Mouse (Mus musculus) forebrain, embryonic 13.5 days (tissue): ENCODE data around the gene Foxf1. TPM values are rescaled to one million over a fixed set of nuclear protein-coding genes. Genes with fewer than 3 reads are reported as not detected.

ENCODE experiments used
- ATAC-seq: fragments of 200-750 bp; cut with Nextera tagmentation; 2 replicates; pipeline ENCODE4 v1.8.0; 2017
- H3K27ac ChIP-seq: fragments of 300-500 bp; sonication (generic); 2 replicates; pipeline ENCODE4 v1.5.1; 2015; ENCODE audit warnings: inconsistent platforms, mild to moderate bottlenecking, moderate library complexity
- H3K27me3 ChIP-seq: fragments of 300-500 bp; sonication (generic); 2 replicates; pipeline ENCODE4 v1.6.1; 2015; ENCODE audit warnings: mild to moderate bottlenecking, inconsistent platforms
- H3K36me3 ChIP-seq: fragments of 300-500 bp; sonication (generic); 2 replicates; pipeline ENCODE4 v1.6.1; 2015; ENCODE audit warnings: mild to moderate bottlenecking, inconsistent platforms; ENCODE audit not compliant: poor library complexity, severe bottlenecking
- H3K4me1 ChIP-seq: fragments of 300-500 bp; sonication (generic); 2 replicates; pipeline ENCODE4 v1.6.1; 2015; ENCODE audit warnings: inconsistent platforms
- H3K4me2 ChIP-seq: fragments of 300-500 bp; sonication (generic); 2 replicates; pipeline ENCODE4 v1.6.1; 2015; ENCODE audit warnings: inconsistent platforms, mild to moderate bottlenecking, moderate library complexity
- H3K4me3 ChIP-seq: fragments of 300-500 bp; sonication (generic); 2 replicates; pipeline ENCODE4 v1.5.1; 2015; ENCODE audit warnings: mild to moderate bottlenecking, inconsistent platforms
- H3K9ac ChIP-seq: fragments of 300-500 bp; sonication (generic); 2 replicates; pipeline ENCODE4 v1.6.1; 2015; ENCODE audit warnings: mild to moderate bottlenecking, inconsistent platforms
- H3K9me3 ChIP-seq: fragments of 300-500 bp; sonication (generic); replicated peaks from 2 replicates; pipeline ENCODE4 v1.6.1; 2016; ENCODE audit warnings: inconsistent platforms
- WGBS: fragments of 180-500 bp; shearing (Covaris S2); methylation state at CpG from one replicate; pipeline ENCODE4 v1.1.7; 2015; 5-methylcytosine and 5-hydroxymethylcytosine counted together
- microRNA-seq: library from miRNA; unstranded; fragments of <30 nt; microRNA quantifications from one replicate; pipeline ENCODE4, GENCODE M21; 2016
- polyA plus RNA-seq: library from polyadenylated mRNA; unstranded; fragments of >200 nt; fragmentation: Nextera tagmentation; extraction: Ambion mirVana; gene quantifications from 2 replicates; pipeline ENCODE4 v1.2.1, GENCODE M21; 2015

Gene Foxf1
- polyA plus RNA-seq, 1 experiment from 2014 or later = 0.50 TPM

GRCm38 (mm10) chr8:121127756-121128375 lies 43.7 kb downstream of the Foxf1 start, which contains the start of gene Foxl1:
Gene Foxl1, plus strand, starts transcription at chr8:121127940.
- peaks cover 24% of the 10 kb centered on the region for H3K4me1 ChIP-seq
- peak within 1 kb of the TSS; percentile 20 for H3K4me2 ChIP-seq
- no peaks in the 10 kb centered on the region for H3K36me3 ChIP-seq
- H3K9me3 ChIP-seq = peaks cover 3% of the 10 kb centered on the region; the same call in 1 of the 2 replicates
- no peak for ATAC-seq
- H3K9ac ChIP-seq = no peak within 1 kb of the TSS
- no peak within 1 kb of the TSS for H3K27ac ChIP-seq
- WGBS = under 1% methylated on average over 43 of the region's 43 CpGs
- H3K27me3 ChIP-seq = peaks cover 98% of the 10 kb centered on the region
- H3K4me3 ChIP-seq = 0 out of 2 replicates have a peak within 1 kb of the TSS, but pooled peaks have one; percentile 9

DNA sequence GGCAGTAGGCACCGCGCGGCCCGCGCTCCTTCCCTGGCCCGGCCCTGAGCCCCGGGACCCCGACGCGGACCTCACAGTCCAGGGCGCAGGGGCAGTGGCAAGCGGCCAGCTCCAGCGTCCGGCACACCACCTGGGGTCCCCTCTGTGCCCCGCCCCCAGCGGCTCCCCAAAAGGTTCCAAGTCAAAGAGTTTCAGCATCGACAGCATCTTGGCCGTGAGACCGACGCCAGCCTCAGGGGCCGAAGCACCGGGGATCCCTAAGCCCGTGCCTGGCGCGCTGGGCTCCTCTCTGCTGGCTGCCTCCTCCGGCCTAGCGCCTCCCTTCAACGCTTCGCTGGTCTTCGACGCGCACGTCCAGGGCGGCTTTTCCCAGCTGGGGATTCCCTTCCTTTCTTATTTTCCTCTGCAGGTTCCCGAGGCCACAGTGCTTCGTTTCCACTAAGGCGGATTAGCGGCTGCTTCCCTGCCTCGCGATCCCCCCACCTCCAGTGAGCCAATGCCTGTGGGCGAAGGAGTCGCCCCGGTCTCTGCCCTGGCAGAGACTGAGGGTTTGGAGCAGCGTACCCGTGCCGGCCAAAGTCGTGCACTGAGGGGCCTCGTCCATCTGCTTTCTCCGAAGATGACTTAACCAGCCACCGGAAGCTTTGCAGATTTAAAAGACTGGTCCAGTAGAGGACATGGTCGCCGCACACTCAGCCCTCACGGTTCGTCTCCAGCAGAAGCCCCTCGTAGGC lies 44.5 kb downstream of the Foxf1 start:
- Histone ChIP-seq H3K27me3 (peaks cover 96% of the 10 kb centered on the region), H3K9ac (no peak overlapping the region), H3K4me2 (peak overlapping the region; percentile 20), H3K27ac (no peak overlapping the region), H3K9me3 (peaks cover 3% of the 10 kb centered on the region; the same call in 1 of the 2 replicates), H3K36me3 (no peaks in the 10 kb centered on the region), H3K4me1 (peaks cover 24% of the 10 kb centered on the region), H3K4me3 (0 out of 2 replicates have a peak overlapping the region, but pooled peaks have one; percentile 9)
- no peak for ATAC-seq
- WGBS = under 1% methylated on average over 55 of the region's 55 CpGs

DNA sequence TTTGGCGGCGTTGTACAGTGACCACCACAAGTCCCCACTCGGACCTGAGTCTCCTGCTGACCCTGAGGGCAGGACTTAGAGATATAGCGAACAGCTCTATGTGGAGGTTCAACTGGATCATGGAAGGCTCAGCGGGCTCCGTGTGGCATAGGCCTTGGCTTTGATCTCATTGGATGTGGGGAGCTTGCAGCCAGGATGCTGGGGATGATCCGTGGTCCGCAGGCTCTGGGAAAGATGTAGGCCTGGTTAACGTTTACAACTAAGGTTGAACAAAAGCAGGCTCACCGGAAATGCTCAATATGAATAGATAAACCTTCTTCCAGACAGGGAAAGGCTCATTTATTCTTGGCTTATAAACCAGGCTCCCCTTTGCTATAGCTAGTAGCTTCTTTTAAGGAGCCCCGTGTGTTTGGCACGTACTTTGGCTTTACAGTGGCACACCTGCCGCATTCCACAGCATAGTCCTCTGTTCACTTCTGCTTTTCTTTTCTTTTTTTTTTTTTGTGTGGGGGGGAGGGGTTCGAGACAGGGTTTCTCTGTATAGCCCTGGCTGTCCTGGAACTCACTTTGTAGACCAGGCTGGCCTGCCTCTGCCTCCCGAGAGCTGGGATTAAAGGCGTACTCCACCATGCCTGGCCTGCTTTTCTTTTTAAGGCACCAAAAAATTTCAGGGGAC lies 45.2 kb downstream of the Foxf1 start:
- Histone ChIP-seq H3K4me3 (no peak overlapping the region), H3K9me3 (no peaks in the 10 kb centered on the region), H3K9ac (no peak overlapping the region), H3K27ac (no peak overlapping the region), H3K4me1 (peaks cover 24% of the 10 kb centered on the region), H3K36me3 (no peaks in the 10 kb centered on the region), H3K4me2 (no peak overlapping the region), H3K27me3 (peaks cover 89% of the 10 kb centered on the region)
- 12% methylated on average over 16 of the region's 16 CpGs for WGBS
- no peak for ATAC-seq

GRCm38 (mm10) chr8:121130522-121130921 lies 46.3 kb downstream of the Foxf1 start:
- WGBS = 37% methylated on average over 5 of the region's 5 CpGs

GRCm38 (mm10) chr8:121132961-121133513 lies 48.9 kb downstream of the Foxf1 start:
- no peak overlapping the region for H3K4me3 ChIP-seq
- no peak overlapping the region for H3K9ac ChIP-seq
- peaks cover 11% of the 10 kb centered on the region for H3K4me1 ChIP-seq
- H3K9me3 ChIP-seq = peaks cover 12% of the 10 kb centered on the region
- peaks cover 53% of the 10 kb centered on the region for H3K27me3 ChIP-seq
- WGBS = 74% methylated on average over 5 of the region's 5 CpGs
- no peak overlapping the region for H3K27ac ChIP-seq
- no peaks in the 10 kb centered on the region for H3K36me3 ChIP-seq
- no peak overlapping the region for H3K4me2 ChIP-seq
- ATAC-seq = no peak

More at GRCm38 (mm10) chr8:121130522-121130921, 46.3 kb downstream of the Foxf1 start:
- H3K4me1 ChIP-seq = peaks cover 17% of the 10 kb centered on the region
- no peak overlapping the region for H3K4me2 ChIP-seq
- no peak overlapping the region for H3K27ac ChIP-seq
- no peaks in the 10 kb centered on the region for H3K9me3 ChIP-seq
- no peak overlapping the region for H3K4me3 ChIP-seq
- no peaks in the 10 kb centered on the region for H3K36me3 ChIP-seq
- H3K27me3 ChIP-seq = peaks cover 78% of the 10 kb centered on the region
- H3K9ac ChIP-seq = no peak overlapping the region
- ATAC-seq = no peak

- Histone ChIP-seq H3K27ac (no peak overlapping the region), H3K36me3 (no peaks in the 10 kb centered on the region), H3K9ac (no peak overlapping the region), H3K4me1 (peaks cover under 1% of the 10 kb centered on the region; the same call in 1 of the 2 replicates), H3K9me3 (peaks cover 17% of the 10 kb centered on the region), H3K4me2 (no peak overlapping the region), H3K4me3 (no peak overlapping the region), H3K27me3 (peaks cover 42% of the 10 kb centered on the region)
- WGBS = 87% methylated on average over 10 of the region's 10 CpGs
- ATAC-seq = no peak
Observed at GRCm38 (mm10) chr8:121134102-121134501, 49.9 kb downstream of the Foxf1 start.

DNA sequence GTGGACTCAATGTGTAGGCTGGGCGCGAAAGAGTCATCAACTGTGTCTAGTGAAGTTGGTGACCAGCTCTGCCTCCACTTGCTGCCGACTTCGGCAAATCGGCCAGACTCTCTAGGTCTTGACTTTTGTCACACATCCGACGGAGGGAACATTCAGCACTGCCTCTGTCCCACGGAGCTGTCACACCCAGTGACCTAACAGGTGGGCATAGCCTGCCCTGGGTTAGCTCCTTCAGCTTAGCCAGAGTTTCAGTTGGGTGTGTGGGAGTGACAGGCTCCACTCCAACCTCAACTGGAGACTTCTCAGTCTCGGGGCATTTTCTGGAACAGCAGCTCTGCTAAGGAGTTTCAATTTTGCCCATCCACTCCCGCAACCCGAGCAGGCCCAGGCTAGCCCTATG lies 50.3 kb downstream of the Foxf1 start:
- Histone ChIP-seq H3K27me3 (peaks cover 42% of the 10 kb centered on the region), H3K27ac (no peak overlapping the region), H3K36me3 (no peaks in the 10 kb centered on the region), H3K9me3 (peaks cover 17% of the 10 kb centered on the region), H3K4me2 (no peak overlapping the region), H3K9ac (no peak overlapping the region), H3K4me3 (no peak overlapping the region), H3K4me1 (no peaks in the 10 kb centered on the region)
- WGBS = 90% methylated on average over 11 of the region's 11 CpGs
- no peak for ATAC-seq

GRCm38 (mm10) chr8:121136856-121137255 lies 52.7 kb downstream of the Foxf1 start:
- ATAC-seq = no peak
- H3K4me3 ChIP-seq = no peak overlapping the region
- H3K9me3 ChIP-seq = peaks cover 17% of the 10 kb centered on the region
- H3K27ac ChIP-seq = no peak overlapping the region
- no peaks in the 10 kb centered on the region for H3K36me3 ChIP-seq
- no peak overlapping the region for H3K9ac ChIP-seq
- WGBS = 90% methylated on average over 6 of the region's 6 CpGs
- no peak overlapping the region for H3K4me2 ChIP-seq
- peaks cover 24% of the 10 kb centered on the region for H3K27me3 ChIP-seq
- H3K4me1 ChIP-seq = no peaks in the 10 kb centered on the region

Small RNA genes lying within 50 kb of the gene (microRNA-seq; reads per million reads assigned to microRNA genes)
- not detected for gene Gm27530

Other genes with a start within 250 kb of the Foxf1 start
- gene Mthfsd, start 24.0 kb downstream of the Foxf1 start, polyA plus RNA-seq = 48.1 and 59.3 TPM in 2 replicates
- 0.79 and 0.90 TPM in 2 replicates for gene Foxc2, start 31.8 kb downstream of the Foxf1 start, polyA plus RNA-seq
- gene Foxl1, start 43.6 kb downstream of the Foxf1 start, polyA plus RNA-seq = 0.12 TPM in 1 of 2 replicates, not detected in the other